Mouse (Mus musculus) adrenal gland, adult (tissue): ENCODE results near the gene Prm2.
"Not testable (repeated sequence)": the region's sequence is repeated elsewhere in the genome, so short reads cannot be mapped to it uniquely, and the experiment has no call there.

Experiments used
- DNase-seq, 2 experiments: peaks; one replicate each; pipeline ENCODE4 v3.0.0; 2022 to 2023; ENCODE audit warnings: low spot score in 1 of 2; ENCODE audit not compliant: inconsistent age in 2 of 2

Prm2 gene

DNA sequence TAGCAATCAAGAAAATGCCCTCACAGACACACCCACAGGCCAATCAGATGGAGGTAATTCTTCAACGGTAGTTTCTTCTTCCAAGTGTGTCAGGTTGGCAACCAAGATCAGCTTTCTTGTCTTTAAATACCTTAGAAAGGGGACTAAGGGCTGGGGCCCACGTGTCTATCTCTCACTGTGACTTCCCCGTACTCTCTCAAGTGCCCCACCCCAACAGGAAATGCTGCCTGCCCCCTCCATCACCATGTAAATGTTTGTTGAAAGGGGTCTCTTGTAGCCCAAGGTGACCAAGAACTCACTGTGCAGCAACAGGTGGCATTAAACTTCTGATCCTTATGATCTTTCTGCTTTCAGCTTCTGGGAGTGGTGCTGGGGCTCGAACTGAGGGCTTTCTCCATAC, 17.8 kb upstream of the Prm2 start:
- no peak for DNase-seq

- no peak for DNase-seq
Observed at GRCm38 (mm10) chr16:10812865-10813371, 17.0 kb upstream of the Prm2 start, which contains the start of gene Gm11172. Gene Gm11172 (plus strand): TSS chr16:10812915.

- DNase-seq = no peak
Observed at GRCm38 (mm10) chr16:10810376-10810775, 14.4 kb upstream of the Prm2 start.

- DNase-seq = no peak
Observed at GRCm38 (mm10) chr16:10805789-10806527, 10.0 kb upstream of the Prm2 start, which contains the start of gene Prm1. Gene Prm1 (minus strand): TSS chr16:10805839.

GRCm38 (mm10) chr16:10802420-10802819, 6.5 kb upstream of the Prm2 start:
- DNase-seq = not testable (repeated sequence)

DNA sequence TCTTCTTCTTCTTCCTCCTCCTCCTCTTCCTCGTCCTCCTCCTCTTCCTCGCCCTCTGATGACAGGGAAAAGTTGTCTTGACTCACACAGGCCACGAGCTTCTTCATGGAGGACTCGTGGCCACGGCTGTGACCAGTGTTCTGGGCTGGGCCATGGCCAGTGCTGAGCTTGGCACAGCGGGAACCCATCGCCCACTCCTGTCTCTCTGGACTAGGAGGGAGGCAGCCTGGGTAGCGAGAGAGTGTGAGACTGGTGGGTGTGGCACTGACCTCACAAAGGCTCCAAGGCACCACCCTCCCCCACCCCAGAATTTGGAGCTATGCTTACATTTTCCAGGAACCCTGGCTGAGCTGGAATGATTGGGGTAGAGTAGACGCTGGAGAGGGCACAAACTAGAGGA, 5.2 kb downstream of the Prm2 start, which contains the start of gene Prm3:
Prm3 (minus strand) TSS at position 213 of the 400 bp plus-strand sequence.
- DNase-seq = no peak

DNA sequence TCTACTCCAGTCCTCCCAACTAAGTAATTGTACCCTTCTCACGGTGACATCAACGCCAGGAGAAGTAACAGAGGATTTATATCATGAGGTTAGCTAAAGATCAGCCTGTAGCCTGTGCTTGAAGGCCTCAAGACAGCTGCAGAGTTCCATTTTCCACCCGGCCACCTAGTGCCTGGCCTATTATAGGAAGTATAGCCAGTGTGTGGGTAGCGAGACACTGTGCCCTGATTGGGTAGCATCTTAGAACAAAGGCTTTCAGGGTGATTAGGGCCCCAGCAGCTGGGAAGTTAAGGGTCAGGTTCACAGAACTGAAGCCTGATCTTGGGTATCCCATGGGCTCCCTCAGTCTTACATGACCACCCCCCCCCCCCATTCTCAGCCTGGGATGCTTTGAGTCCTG, 7.1 kb downstream of the Prm2 start:
- DNase-seq = no peak

- DNase-seq = no peak
Observed at GRCm38 (mm10) chr16:10788271-10788670, 7.7 kb downstream of the Prm2 start, which contains the start of gene Tnp2. Gene Tnp2 (minus strand): TSS chr16:10788660.

DNA sequence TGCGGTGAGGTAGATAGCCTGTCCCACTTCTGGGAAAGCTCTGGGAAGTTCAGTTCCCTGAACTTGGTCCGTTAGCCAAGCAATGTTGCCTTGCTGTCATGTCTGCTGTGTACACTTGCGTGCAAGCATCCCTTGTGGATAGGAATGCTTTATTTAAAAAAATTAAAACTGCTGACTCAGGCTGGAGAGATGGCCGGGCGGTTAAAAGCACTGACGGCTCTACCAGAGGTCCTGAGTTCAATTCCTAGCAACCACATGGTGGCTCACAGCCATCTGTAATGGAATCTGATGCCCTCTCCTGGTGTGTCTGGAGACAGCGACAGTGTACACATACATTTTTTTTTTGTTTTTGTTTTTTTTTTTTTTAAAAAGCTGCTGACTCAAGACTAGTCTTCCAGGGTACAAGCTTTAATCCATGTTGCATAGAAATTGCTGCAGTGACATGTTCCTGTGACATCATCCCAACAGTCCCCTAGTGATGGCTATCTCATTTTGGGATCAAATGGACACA, 8.3 kb downstream of the Prm2 start:
- no peak for DNase-seq

DNA sequence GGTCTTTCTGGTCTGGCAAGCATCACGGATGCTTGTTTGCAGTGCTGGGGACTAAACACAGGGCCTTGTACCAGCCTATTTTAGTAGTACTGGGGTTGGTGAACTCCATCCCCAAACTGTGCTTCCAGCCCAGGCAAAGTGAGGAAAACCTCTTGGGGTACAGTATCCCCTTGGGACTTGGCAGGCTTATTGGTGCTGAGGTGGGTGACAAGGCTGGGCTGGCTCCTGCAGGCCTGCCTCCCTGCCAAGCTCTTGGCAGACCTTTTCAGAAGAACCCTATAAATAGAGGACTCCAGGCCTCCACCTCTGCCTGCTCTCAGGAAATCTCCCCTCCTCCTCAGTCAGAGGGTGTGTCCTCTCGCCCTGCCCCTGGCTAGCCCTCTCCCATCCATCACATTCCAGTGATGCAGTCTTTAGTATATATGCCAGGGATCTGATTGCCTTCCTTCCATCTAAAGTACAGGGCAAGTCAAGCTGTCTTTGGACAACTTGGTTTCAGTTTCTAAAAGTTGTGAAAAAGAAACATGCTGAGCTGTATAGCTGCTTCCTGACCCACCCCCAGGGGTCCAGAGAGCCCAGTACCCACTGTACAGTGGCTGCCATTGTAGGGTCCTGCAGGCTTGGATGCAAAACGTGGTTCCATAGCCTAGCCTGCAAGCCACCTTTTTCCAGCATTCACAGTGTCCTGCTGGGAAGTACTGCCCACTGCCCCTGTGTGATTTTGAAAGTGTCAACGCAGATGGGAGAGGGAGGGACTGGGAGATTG, 9.0 kb downstream of the Prm2 start:
- peak in 1 of 2 experiments; percentile 52 for DNase-seq

DNA sequence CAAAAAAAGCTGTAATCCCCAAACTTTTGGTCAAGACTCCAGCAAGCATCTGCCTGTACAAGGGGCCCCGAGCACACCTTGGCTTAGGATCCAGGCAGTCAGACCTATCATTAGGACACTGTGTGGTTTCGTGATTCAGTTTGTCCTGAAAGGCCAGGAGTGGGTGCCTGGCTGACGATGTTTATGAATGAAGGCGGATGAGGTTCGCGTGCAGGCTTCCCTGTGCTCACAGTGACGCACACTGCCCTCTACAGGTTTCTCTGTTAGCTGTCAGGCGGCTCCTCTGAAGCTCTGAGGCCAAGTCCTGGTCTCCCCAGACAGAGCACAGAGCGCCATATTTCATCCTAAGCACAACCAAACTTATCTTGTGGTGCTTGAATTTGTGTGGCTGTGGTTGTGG, 9.6 kb downstream of the Prm2 start:
- DNase-seq = peak; percentile 89 to 95

DNA sequence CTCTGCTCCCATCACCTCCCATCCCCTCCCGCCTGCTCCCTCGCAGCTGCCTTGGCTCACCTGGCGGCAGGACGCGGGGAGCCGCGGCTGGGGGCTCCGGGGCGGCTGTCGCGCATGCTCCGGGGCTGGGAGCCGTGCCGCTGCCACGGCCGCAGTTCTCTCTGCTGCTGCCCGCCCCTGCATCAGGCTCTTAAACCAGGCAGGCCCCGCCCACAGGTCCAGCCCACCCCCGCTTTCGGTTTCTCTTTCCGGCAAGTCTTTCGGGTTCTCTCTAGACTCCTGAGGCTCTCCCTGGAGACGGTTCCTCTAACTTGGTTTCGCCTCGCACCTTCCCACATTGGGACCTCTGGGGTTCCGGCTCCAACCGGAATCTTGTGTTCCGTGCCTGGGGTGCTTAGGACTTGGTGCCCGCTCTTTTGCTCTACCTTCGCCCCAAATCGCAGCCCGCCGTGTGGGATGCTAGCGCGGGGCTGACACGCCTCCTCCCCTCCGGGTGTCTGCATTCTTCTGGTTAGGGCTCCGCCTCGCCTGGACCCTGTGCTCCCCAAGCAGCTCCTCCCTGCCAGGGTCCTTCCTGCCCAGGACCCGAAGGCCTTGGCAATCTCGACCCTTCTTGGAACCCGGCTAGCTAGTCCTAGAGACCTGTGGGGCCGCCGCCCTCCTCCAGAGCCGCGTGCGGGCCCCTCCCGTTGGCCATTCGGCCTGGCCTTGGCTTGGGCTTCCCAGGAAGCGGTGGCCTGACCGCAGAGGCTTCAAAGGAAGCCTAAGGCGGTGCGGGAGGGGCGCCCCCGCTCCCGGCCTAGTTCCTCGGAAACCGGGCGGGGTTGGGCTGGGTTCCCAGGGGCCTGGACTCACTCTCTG, 10.3 kb downstream of the Prm2 start, which contains the start of gene Socs1:
Socs1 (minus strand) TSS at position 166 of the 861 bp plus-strand sequence.
- DNase-seq = peak; percentile 93 to 99

DNA sequence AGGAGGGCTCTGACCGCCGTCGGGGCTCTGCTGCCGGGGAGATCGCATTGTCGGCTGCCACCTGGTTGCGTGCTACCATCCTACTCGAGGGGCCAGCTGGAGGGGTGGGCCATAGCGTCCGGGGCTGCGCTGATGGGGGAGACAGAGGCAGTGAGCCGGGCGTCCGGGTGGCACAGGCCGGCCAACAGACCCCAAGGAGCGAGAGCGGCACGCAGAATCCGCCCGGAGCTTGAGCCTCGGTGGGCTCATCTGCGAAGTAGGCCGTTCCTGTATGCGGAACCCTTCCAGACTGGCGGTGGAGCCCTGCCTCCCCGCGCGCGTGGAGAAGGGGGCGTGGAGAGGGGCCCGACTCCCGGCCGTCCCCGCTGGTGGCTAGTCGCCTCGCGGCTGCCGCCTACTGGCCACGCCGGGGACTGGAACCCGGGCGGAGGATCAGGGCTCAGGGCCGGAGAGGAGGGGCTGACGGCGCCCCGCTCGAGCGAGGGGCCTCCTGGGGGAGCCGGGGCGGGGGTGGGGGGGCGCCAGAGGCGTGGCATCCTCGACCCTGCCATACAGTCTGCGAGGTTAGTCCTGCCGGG, 11.1 kb downstream of the Prm2 start:
- peak; percentile 93 to 98 for DNase-seq

DNA sequence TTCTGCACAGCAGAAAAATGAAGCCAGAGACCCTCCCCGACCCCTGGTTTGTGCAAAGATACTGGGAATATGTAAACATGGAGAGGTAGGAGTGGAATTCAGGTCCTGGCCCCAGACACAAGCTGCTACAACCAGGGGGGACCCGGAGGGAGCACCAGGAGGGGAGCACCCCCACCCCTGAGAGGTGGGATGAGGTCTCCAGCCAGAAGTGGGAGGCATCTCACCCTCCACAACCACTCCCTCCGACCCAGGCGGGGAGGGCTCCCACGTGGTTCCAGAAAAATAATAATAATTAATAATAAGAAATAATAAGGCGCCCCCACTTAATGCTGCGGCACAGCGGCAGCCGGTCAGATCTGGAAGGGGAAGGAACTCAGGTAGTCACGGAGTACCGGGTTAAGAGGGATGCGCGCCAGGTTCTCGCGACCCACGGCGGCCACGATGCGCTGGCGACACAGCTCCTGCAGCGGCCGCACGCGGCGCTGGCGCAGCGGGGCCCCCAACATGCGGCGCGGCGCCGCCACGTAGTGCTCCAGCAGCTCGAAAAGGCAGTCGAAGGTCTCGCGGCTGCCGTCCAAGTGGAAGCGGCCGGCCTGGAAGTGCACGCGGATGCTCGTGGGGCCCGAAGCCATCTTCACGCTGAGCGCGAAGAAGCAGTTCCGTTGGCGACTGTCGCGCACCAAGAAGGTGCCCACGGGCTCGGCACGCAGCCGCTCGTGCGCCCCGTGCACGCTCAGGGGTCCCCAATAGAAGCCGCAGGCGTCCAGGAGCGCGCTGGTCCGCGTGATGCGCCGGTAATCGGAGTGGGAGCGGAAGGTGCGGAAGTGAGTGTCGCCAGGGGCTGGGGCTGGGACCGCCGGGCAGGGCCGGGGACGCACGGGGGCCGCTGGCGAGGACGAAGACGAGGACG, 11.8 kb downstream of the Prm2 start:
- peak; percentile 64 to 85 for DNase-seq

GRCm38 (mm10) chr16:10783451-10783850, 12.5 kb downstream of the Prm2 start:
- DNase-seq = no peak

DNA sequence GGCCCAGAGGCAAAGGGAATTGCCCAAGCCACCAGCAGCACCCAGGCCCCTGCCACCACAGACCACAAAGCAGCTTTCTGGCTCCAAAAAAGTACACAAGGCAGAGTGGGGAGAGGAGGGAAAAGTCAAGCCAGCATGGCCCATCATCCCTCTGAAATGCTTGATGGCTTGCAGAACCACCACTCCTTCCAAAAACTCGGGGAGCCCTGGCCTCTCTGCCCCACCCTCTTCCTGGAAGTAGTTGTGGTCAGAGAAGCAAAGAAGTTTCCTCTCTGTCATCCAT, 12.8 kb downstream of the Prm2 start:
- DNase-seq = no peak

DNA sequence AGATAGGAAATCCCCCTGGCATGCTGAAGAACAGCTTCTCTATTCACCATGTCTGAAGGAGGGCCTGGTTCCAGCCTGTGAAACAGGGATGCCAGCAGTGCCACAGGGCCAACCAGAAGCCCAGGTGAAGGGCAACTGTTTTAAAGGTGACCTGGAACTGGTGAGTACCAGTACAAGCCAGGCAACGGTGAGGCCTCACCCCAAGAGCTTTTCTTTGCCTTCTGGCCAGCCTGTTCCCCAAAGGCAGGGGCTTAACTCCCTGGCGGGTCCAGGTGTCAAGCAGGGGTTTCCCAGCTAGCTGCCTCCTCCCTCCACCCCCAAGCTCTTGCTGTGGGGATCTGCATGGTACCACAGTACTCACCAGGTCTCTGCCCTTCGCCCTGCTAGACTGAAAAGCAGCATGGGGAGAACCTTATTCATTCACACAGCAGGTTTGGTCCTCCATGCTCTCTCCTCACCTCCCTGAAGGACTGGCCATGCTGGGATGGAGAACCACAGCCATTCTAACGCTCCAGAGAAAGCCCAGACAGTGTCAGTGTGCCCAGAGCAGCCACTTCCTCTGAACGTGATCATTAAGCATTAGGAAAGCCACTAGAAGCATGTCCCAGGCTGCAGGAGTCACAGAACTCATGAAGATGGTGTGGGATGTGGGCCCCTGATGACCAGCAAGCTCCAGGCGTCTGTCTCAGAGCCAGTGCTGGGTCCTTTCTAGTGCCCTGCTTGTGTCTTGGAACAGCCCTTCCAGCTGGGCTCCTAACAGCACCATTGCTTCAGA, 13.4 kb downstream of the Prm2 start:
- peak; percentile 27 to 69 for DNase-seq

- DNase-seq = peak; percentile 63 to 77
Observed at GRCm38 (mm10) chr16:10781862-10782371, 14.0 kb downstream of the Prm2 start.
